Mouse (Mus musculus): Measurements from ENCODE around the gene Msh5.
"Not testable (repeated sequence)": the region's sequence is repeated elsewhere in the genome, so short reads cannot be mapped to it uniquely, and the experiment has no call there.

Gene Msh5

GRCm38 (mm10) chr17:35048932-35049440 is 2.4 kb upstream of the Msh5 start:
- no peak for DNase-seq (ENCODE audit: low spot score in 2 of 2)

- DNase-seq (ENCODE audit: low spot score in 2 of 2), result no peak
These were observed 1.8 kb upstream of the Msh5 start for GRCm38 (mm10) chr17:35048149-35048931.

- DNase-seq (ENCODE audit: low spot score in 2 of 2), result no peak
These were observed 1.1 kb upstream of the Msh5 start for GRCm38 (mm10) chr17:35047688-35048087.

GRCm38 (mm10) chr17:35045807-35046680 is 501 bp downstream of the Msh5 start:
- no peak for DNase-seq (ENCODE audit: low spot score in 2 of 2)

GRCm38 (mm10) chr17:35044904-35045806 is 1.4 kb downstream of the Msh5 start:
- no peak for DNase-seq (ENCODE audit: low spot score in 2 of 2)

- DNase-seq (ENCODE audit: low spot score in 2 of 2), result no peak
These were observed 2.8 kb downstream of the Msh5 start for GRCm38 (mm10) chr17:35043794-35044193.

DNA sequence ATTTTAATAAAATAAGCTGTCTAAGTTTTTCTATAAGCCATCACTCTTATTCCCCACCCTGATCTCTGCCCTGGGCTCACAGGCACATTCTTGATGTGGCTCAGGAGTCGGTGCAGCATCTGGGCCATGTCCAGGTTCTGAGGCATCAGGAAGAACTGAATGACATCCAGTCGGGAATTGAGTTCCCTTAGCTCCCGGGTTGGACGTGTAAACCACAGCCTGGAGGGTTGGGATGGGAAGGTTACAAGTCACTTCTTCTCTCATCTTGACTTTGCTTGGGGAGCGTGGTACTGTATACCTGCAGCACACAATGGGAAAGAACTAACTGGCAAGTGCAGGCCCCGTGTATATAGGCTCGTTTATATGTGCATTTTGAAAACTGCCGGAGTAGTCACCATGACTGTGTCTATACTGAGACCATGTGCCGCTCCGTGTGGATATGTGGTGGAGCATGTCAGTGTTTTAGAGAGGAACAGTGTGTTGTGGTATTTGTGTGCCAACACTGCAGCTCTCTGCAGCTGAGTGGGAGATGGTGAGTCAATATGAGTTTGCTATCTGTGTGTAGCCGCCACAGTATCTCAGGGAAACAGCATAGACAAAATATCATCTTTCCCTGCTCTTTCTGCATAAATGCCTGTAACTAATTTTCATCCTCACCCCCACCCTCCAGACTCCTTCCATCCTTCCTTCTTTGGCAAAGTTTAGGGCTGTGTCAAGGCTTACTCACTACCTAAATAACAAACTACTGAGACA is 7.2 kb downstream of the Msh5 start:
- no peak for DNase-seq (ENCODE audit: low spot score in 2 of 2)

DNA sequence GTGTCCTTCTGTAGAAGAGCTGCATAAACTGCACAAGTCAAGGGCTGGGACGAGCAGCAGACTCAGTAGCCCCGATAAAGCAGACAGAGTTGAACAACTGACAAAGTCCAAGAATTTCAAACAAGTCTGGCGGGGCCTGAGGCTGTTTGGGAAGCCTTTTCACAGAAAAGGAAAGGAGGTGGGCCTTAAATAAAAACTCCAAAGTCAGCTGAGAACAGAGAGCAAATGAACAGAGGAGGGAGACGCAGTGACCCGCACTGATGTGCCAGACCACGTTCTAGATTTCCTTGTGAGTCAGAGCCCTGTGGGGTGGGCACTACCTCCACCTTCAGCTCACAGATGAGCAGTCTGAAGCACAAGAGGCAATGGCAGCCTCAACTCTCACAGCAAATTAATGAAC is 11.6 kb downstream of the Msh5 start:
- DNase-seq (ENCODE audit: low spot score in 2 of 2), result no peak

- DNase-seq (ENCODE audit: low spot score in 2 of 2), result not testable (repeated sequence)
These were observed 12.8 kb downstream of the Msh5 start for GRCm38 (mm10) chr17:35033703-35034102.

- no peak for DNase-seq (ENCODE audit: low spot score in 2 of 2)
These were observed 14.1 kb downstream of the Msh5 start for GRCm38 (mm10) chr17:35032323-35032870.

DNA sequence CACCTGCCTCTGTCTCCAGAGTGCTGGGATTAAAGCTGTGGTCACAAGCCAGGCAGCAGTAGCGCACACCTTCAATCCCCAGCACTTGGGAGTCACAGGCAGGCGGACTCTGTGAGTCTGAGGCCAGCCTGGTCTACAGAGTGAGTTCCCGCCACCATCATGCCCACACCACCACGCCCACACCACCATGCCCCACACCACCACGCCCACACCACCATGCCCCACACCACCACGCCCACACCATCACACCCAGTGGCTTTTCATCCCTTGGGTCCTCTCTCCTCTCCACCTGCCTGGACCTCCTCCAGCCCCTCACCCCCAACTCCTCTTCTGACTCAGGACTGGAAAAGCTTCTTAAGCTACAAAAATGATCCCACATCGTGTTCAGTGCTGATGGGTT is 14.7 kb downstream of the Msh5 start:
- DNase-seq (ENCODE audit: low spot score in 2 of 2), result no peak

DNA sequence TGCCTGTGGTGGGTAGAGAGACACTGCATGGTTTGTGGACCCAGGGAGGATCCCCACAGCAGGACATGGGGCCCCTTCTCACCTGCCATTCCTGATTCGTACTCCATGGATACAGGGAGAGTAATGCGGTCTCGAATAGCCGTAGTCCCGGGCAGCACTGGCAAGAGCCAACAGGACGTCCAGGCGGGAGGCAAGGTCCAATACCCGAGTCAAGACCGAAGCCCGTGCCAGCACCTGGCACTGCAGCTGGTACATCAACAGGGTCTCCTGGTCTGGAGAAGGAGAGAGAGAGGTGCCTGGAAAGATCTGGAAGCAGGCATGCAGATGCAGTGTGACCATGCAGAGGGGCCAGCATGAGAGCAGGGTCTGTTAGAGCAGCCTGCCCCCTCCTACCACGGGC is 15.3 kb downstream of the Msh5 start:
- no peak for DNase-seq (ENCODE audit: low spot score in 2 of 2)

GRCm38 (mm10) chr17:35029691-35030532 is 16.6 kb downstream of the Msh5 start:
- peak in 1 of 2 experiments; percentile 17 for DNase-seq (ENCODE audit: low spot score in 2 of 2)

DNA sequence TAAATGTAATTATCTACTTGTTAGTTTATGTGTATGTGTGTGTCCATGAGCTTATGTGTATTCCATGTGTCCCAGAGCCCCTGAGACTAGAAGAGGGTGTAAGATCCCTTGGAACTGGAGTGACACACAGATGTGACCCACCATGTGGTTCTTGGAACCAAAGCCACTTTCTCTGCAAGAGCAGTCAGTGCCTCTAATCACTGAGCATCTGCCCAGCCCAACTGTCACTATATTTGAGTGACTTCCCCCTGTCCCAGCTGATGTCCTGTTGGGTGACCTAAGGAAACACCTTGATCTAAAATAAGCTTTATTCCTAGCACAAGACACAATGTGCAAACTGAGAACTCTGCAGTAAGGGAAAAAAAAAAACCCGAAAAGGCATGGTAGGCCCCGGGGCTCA is 18.2 kb downstream of the Msh5 start:
- DNase-seq (ENCODE audit: low spot score in 2 of 2), result no peak

DNA sequence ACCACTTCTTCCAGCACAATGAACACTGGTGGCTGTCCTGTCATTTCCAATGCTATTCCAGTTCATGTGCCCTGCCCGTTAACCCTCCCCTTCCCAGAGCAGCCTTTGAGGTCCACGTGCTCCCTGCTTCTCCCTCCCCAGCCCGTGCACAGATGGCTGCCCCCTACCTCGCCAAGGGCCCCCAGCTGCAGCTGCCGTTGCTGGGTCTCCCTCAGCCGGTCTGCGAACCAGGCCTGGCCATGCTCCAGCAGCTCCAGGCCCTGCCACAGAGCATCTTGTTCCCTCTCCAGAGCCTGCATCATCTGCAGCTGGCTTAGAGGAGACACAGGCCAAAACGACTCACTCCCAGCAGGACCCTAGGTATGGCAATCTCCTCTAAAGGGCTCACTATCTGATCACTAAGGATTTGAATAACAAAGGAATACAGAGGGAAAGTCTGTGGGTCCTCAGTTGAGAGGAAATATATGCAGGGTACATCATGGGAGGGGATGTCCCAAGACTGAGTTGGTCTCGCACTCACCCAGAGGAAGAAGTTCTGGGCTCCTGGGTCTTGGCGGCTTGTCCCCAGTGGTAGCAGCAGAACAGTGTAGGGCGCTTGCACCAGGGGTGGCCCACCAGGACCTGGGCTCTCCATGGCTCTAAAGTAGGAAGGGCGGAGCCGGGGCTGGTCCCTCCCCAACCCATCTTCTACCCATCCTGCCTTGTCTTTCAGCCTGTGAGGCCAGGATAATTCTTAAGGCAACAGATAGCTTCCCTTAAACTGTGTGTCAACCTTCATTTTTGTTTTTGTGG is 19.1 kb downstream of the Msh5 start, which contains the start of gene Sapcd1:
Sapcd1 (minus strand) TSS at position 740 of the 792 bp plus-strand sequence.
- DNase-seq (ENCODE audit: low spot score in 2 of 2), result peak in 1 of 2 experiments; percentile 62

GRCm38 (mm10) chr17:35026206-35026605 is 20.3 kb downstream of the Msh5 start:
- DNase-seq (ENCODE audit: low spot score in 2 of 2), result no peak

DNA sequence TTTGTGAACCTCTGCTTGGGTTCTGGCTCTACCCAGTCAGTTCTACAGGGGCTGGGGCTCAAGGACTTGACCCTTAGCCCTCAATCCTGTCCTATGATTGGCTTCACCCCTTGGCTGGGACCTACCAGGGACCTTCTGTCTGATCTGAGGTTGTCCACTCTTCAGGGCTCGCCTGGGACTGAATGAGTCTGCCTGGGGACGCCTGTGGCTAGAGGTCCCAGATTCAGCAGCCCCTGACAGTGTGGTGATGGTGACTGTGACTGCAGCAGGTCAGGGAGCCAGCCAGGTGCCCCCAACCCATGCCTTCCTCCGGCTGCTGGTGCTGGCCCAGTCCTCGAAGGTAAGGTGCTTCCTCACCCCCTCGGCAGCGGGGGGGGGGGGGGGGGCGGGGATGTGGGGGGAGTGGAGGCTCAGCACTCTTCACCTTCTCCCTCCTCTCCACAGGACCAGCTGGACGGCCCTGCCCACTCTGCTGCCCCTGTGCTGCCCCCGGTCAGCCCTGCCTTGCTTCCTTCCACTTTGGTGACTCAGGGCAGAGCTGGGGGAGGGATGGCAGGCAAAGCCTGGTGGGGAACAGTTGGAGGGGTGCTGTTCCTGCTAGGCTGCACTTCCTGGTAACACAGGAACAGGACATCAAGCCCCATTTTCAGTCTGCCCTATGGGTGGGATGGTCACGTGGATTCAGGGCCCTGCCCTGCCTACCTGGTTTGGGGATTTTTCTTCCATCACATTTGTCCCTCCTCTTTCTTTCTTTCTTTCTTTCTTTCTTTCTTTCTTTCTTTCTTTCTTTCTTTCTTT is 21.7 kb downstream of the Msh5 start:
- DNase-seq (ENCODE audit: low spot score in 2 of 2), result no peak

- no peak for DNase-seq (ENCODE audit: low spot score in 2 of 2)
These were observed 22.3 kb downstream of the Msh5 start for GRCm38 (mm10) chr17:35024261-35024660.
